Mouse (Mus musculus) spleen, adult 2 months (tissue): Measurements from ENCODE around the gene Pdcd11.

Experiments used
- CTCF ChIP-seq: fragments of 200-500 bp; IDR thresholded peaks from 2 replicates; pipeline ENCODE4 v1.5.1; 2011; ENCODE audit warnings: mild to moderate bottlenecking, inconsistent platforms; ENCODE audit not compliant: insufficient read depth, insufficient read length, insufficient replicate concordance; ENCODE audit errors: extremely low read depth
- POLR2A ChIP-seq: fragments of 200-500 bp; IDR thresholded peaks from 2 replicates; pipeline ENCODE4 v1.6.1; 2011; ENCODE audit warnings: low read depth, low read length, inconsistent platforms

GRCm38 (mm10) chr19:47174515-47174914, 83.9 kb downstream of the Pdcd11 start:
- TF ChIP-seq POLR2A (no peak), CTCF (peak; percentile 31; the same call in 1 of the 2 replicates)
